Mouse (Mus musculus): ENCODE measurements around the gene St6galnac1.

- no peak for TF ChIP-seq CTCF (IDR thresholded peaks at IDR 0.05; ENCODE audit: control insufficient read depth, insufficient read depth, insufficient replicate concordance, low read depth, low read length)
- no peak for TF ChIP-seq POLR2A (IDR thresholded peaks at IDR 0.05; ENCODE audit: control insufficient read depth, low read depth, low read length)
Observed at GRCm38 (mm10) chr11:116726156-116726555, 49.2 kb downstream of the St6galnac1 start.
